Comparison of ENCODE assay signal across 8 mouse cellular contexts in genomic region chrX:37048066-37048889, GRCm38 (mm10). TPM values are rescaled to one million over a fixed set of nuclear protein-coding genes. Genes with fewer than 3 reads are reported as not detected.
DNase-seq lines count a peak whose midpoint lies in the region; ATAC-seq and TF ChIP-seq lines count a peak whose summit lies in the region.

Gene Sowahd (plus strand): TSS chrX:37048845.

- no peak for ATAC-seq in embryonic facial prominence, embryonic 13.5 days (ENCODE audit: insufficient number of reproducible peaks, insufficient read depth, low FRiP score, low TSS enrichment, low read depth)
- no peak for ATAC-seq in kidney, postnatal 0 days (replicated peaks; ENCODE audit: low FRiP score, low read depth)
- ATAC-seq in midbrain, postnatal 0 days (ENCODE audit: low FRiP score), result no peak

- H3K27ac ChIP-seq in layer of hippocampus, adult 2 months, result no peak within 1 kb of the TSS
- H3K27ac ChIP-seq in embryonic facial prominence, embryonic 13.5 days, result no peak within 1 kb of the TSS
- no peak within 1 kb of the TSS for H3K27ac ChIP-seq in kidney, postnatal 0 days
- H3K27ac ChIP-seq in midbrain, postnatal 0 days (ENCODE audit: low read depth, low read length), result no peak within 1 kb of the TSS

- H3K9ac ChIP-seq in embryonic facial prominence, embryonic 13.5 days, result no peak within 1 kb of the TSS
- H3K9ac ChIP-seq in kidney, postnatal 0 days (ENCODE audit: low read depth, low read length), result no peak within 1 kb of the TSS
- no peak within 1 kb of the TSS; the same call in 1 of the 2 replicates for H3K9ac ChIP-seq in midbrain, postnatal 0 days (replicated peaks; ENCODE audit: low read length, poor library complexity, severe bottlenecking)

- no peaks in the 10 kb centered on the region for H3K36me3 ChIP-seq in embryonic facial prominence, embryonic 13.5 days
- no peaks in the 10 kb centered on the region for H3K36me3 ChIP-seq in kidney, postnatal 0 days (ENCODE audit: insufficient read depth, low read length)
- no peaks in the 10 kb centered on the region for H3K36me3 ChIP-seq in midbrain, postnatal 0 days (ENCODE audit: insufficient read depth, low read length)

- 19% methylated on average over 37 of the region's 38 CpGs for WGBS in embryonic facial prominence, embryonic 13.5 days
- 23% methylated on average over 37 of the region's 38 CpGs for WGBS in kidney, postnatal 0 days
- WGBS in midbrain, postnatal 0 days, result 15% methylated on average over 28 of the region's 38 CpGs

- no peaks in the 10 kb centered on the region for H3K9me3 ChIP-seq in embryonic facial prominence, embryonic 13.5 days
- no peaks in the 10 kb centered on the region for H3K9me3 ChIP-seq in kidney, postnatal 0 days (replicated peaks; ENCODE audit: low read length)
- no peaks in the 10 kb centered on the region for H3K9me3 ChIP-seq in midbrain, postnatal 0 days (ENCODE audit: low read length)

- H3K4me3 ChIP-seq in layer of hippocampus, adult 2 months, result peak within 1 kb of the TSS; percentile 24
- H3K4me3 ChIP-seq in embryonic facial prominence, embryonic 13.5 days, result peak within 1 kb of the TSS; percentile 37
- peak within 1 kb of the TSS; percentile 26 for H3K4me3 ChIP-seq in kidney, postnatal 0 days (replicated peaks; ENCODE audit: low read depth, low read length)
- H3K4me3 ChIP-seq in midbrain, postnatal 0 days (ENCODE audit: low read depth, low read length), result peak within 1 kb of the TSS; percentile 39

- H3K27me3 ChIP-seq in embryonic facial prominence, embryonic 13.5 days, result peaks cover 78% of the 10 kb centered on the region
- peaks cover 6% of the 10 kb centered on the region; the same call in 1 of the 2 replicates for H3K27me3 ChIP-seq in kidney, postnatal 0 days (ENCODE audit: insufficient read depth, low read length)
- no peaks in the 10 kb centered on the region; the same call in 1 of the 2 replicates for H3K27me3 ChIP-seq in midbrain, postnatal 0 days (ENCODE audit: insufficient read depth, low read length)

- peak within 1 kb of the TSS; percentile 62 for H3K4me2 ChIP-seq in embryonic facial prominence, embryonic 13.5 days
- peak within 1 kb of the TSS; percentile 57 for H3K4me2 ChIP-seq in kidney, postnatal 0 days (ENCODE audit: low read length)
- H3K4me2 ChIP-seq in midbrain, postnatal 0 days (ENCODE audit: low read depth, low read length, poor library complexity, severe bottlenecking), result peak within 1 kb of the TSS; percentile 65

- no peak for TF ChIP-seq CTCF in layer of hippocampus, adult 2 months (conservative IDR thresholded peaks at IDR 0.05)
- no peak for TF ChIP-seq CTCF in kidney, postnatal 0 days (IDR thresholded peaks at IDR 0.05; ENCODE audit: low read depth)
- TF ChIP-seq CTCF in midbrain, postnatal 0 days (IDR thresholded peaks at IDR 0.05), result no peak

- 0 out of 2 replicates have a peak, but pooled peaks cover 5% of the 10 kb centered on the region for H3K4me1 ChIP-seq in embryonic facial prominence, embryonic 13.5 days
- H3K4me1 ChIP-seq in kidney, postnatal 0 days (replicated peaks; ENCODE audit: insufficient read depth, low read length), result no peaks in the 10 kb centered on the region; the same call in 1 of the 2 replicates
- no peaks in the 10 kb centered on the region for H3K4me1 ChIP-seq in midbrain, postnatal 0 days (ENCODE audit: insufficient read depth, low read length)

- DNase-seq in layer of hippocampus, adult 2 months (ENCODE audit: low spot score in 2 of 2), result no peak
- DNase-seq in layer of hippocampus, adult 18-20 months (ENCODE audit: low spot score in 2 of 2), result no peak
- no peak for DNase-seq in kidney, postnatal 0 days (ENCODE audit: low spot score)
- DNase-seq in midbrain, postnatal 0 days (ENCODE audit: low spot score), result no peak
- DNase-seq in frontal cortex, postnatal 25 days (ENCODE audit: low spot score in 2 of 2), result no peak
- no peak for DNase-seq in urinary bladder, adult 18-20 months (ENCODE audit: low spot score in 2 of 2)
- DNase-seq in spleen, adult 18-20 months, result no peak

RNA-seq across cellular contexts. Expression of gene Sowahd, which starts in this region (rescaled TPM):
- total RNA-seq in layer of hippocampus, adult 2 months (2021), result not detected
- not detected for total RNA-seq in layer of hippocampus, adult 18-20 months (2021)
- not detected in 2 replicates for polyA plus RNA-seq in embryonic facial prominence, embryonic 13.5 days (2015; fragmentation: Nextera tagmentation; extraction: Ambion mirVana)
- 0.11 TPM in 1 of 2 replicates, not detected in the other for polyA plus RNA-seq in kidney, postnatal 0 days (2015; fragmentation: Nextera tagmentation; extraction: Ambion mirVana)
- not detected in 2 replicates for total RNA-seq in midbrain, postnatal 0 days (2014; rRNA removed)
- 0.16 TPM in 1 of 2 replicates, not detected in the other for polyA plus RNA-seq in midbrain, postnatal 0 days (2015; fragmentation: Nextera tagmentation; extraction: Ambion mirVana)
